Mouse (Mus musculus) midbrain, embryonic 11.5 days (tissue): ENCODE results near the gene Stab2. TPM values are rescaled to one million over a fixed set of nuclear protein-coding genes. Genes with fewer than 3 reads are reported as not detected.

Source experiments
- ATAC-seq: fragments of 200-750 bp; cut with Nextera tagmentation; 2 replicates; pipeline ENCODE4 v1.8.0; 2017; ENCODE audit warnings: moderate TSS enrichment, moderate library complexity; ENCODE audit not compliant: low FRiP score
- DNase-seq: peaks from one replicate; pipeline ENCODE4 v3.0.0; 2015; ENCODE audit warnings: low spot score; ENCODE audit errors: missing footprints
- H3K27ac ChIP-seq: fragments of 300-500 bp; sonication (generic); 2 replicates; pipeline ENCODE4 v1.5.1; 2014; ENCODE audit warnings: low read depth, low read length
- H3K27me3 ChIP-seq: fragments of 300-500 bp; sonication (generic); 2 replicates; pipeline ENCODE4 v1.6.1; 2014; ENCODE audit warnings: mild to moderate bottlenecking, low read length, moderate library complexity, mixed read lengths; ENCODE audit not compliant: control insufficient read depth, insufficient read depth
- H3K36me3 ChIP-seq: fragments of 300-500 bp; sonication (generic); 2 replicates; pipeline ENCODE4 v1.6.1; 2014; ENCODE audit warnings: mild to moderate bottlenecking, low read length, moderate library complexity, mixed read lengths; ENCODE audit not compliant: control insufficient read depth, insufficient read depth
- H3K4me1 ChIP-seq: fragments of 300-500 bp; sonication (generic); 2 replicates; pipeline ENCODE4 v1.6.1; 2014; ENCODE audit warnings: low read length; ENCODE audit not compliant: control insufficient read depth, insufficient read depth
- H3K4me2 ChIP-seq: fragments of 300-500 bp; sonication (generic); 2 replicates; pipeline ENCODE4 v1.6.1; 2014; ENCODE audit warnings: mild to moderate bottlenecking, moderate library complexity
- H3K4me3 ChIP-seq: fragments of 300-500 bp; sonication (generic); 2 replicates; pipeline ENCODE4 v1.5.1; 2014; ENCODE audit warnings: low read depth, low read length
- H3K9ac ChIP-seq: fragments of 300-500 bp; sonication (generic); 2 replicates; pipeline ENCODE4 v1.6.1; 2014; ENCODE audit warnings: low read length
- H3K9me3 ChIP-seq: fragments of 300-500 bp; sonication (generic); 2 replicates; pipeline ENCODE4 v1.6.1; 2016; ENCODE audit warnings: low read length; ENCODE audit not compliant: control insufficient read depth
- WGBS: fragments of 180-500 bp; shearing (Covaris S2); extraction: QIAGEN DNeasy Blood & Tissue Kit; methylation state at CpG from one replicate; pipeline ENCODE4 v1.1.7; 2014; 5-methylcytosine and 5-hydroxymethylcytosine counted together
- polyA plus RNA-seq: library from polyadenylated mRNA; unstranded; fragments of >200 nt; fragmentation: Nextera tagmentation; extraction: Ambion mirVana; gene quantifications from 2 replicates; pipeline ENCODE4 v1.2.1, GENCODE M21; 2014

Gene Stab2
- polyA plus RNA-seq, 1 experiment from 2014 or later = 0.25 TPM

DNA sequence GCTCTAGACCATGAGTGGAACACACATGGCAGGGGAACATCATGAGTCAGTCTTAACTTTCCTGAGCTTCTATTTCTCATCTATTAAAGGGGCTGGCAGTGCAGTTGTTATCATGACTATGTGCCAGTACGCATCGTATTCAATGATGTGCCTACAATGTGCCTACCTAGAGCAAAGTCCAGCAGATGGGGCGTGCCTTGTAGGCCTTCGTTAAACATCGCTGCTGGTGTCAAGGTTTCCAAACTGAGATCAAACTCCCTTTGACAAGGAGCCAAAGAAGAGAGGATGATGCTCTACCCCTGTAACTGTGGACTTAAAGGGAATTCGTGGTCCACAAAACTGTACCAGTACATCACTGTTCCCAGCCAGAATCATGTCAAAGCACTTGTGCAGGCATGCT lies 145.3 kb downstream of the Stab2 start:
- Histone ChIP-seq H3K27me3 (no peaks in the 10 kb centered on the region), H3K4me1 (no peaks in the 10 kb centered on the region), H3K4me2 (no peak overlapping the region), H3K9ac (no peak overlapping the region), H3K27ac (no peak overlapping the region), H3K36me3 (no peaks in the 10 kb centered on the region), H3K4me3 (no peak overlapping the region), H3K9me3 (no peaks in the 10 kb centered on the region)
- no peak for ATAC-seq
- 90% methylated on average over 6 of the region's 6 CpGs for WGBS
- no peak for DNase-seq

DNA sequence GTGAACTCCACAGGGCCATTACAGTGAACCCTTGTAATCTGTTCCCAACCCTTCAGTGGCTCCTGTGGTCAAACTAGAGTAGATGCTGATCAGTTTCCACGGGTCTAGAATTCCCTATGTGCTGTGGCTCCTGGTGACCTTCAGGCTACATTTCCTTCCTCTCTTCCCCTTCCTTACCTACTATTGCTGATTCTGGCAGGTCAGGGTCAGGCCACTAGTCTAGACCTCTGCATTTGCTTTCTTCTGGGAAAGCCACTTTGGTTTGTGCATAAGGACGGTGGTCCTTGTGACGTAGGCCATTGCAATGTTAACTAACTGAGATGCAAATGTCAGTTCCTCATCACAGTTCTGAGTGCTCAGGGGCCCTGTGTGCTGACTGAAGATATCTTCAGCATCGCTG lies 147.4 kb downstream of the Stab2 start:
- no peak overlapping the region for H3K4me3 ChIP-seq
- no peak overlapping the region for H3K9ac ChIP-seq
- no peak for DNase-seq
- WGBS = 72% methylated on average over 4 of the region's 4 CpGs
- H3K4me1 ChIP-seq = no peaks in the 10 kb centered on the region
- H3K9me3 ChIP-seq = no peaks in the 10 kb centered on the region
- no peak for ATAC-seq
- H3K27me3 ChIP-seq = no peaks in the 10 kb centered on the region
- H3K4me2 ChIP-seq = no peak overlapping the region
- H3K27ac ChIP-seq = no peak overlapping the region
- H3K36me3 ChIP-seq = no peaks in the 10 kb centered on the region

DNA sequence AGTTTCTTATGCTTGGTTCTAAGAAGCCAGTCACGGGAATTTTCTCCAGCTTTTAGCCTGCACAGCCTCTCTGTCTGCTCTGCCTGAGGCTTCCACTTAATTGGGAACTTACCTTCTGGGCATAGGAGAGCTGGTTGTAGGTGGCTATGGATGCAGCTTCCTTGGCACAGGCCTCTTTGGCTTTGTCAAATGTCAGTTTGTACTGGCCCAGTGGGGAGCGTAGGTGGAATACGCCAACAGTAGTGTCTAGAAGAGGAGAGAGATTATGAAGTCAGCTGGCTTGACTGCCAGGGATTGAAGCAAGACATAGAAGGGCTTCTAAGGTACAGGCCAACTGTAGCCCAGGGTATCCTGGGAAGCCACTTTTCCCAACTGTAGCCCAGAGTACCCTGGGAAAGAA lies 154.4 kb downstream of the Stab2 start:
- no peaks in the 10 kb centered on the region for H3K4me1 ChIP-seq
- WGBS = 86% methylated on average over 3 of the region's 3 CpGs
- H3K4me2 ChIP-seq = no peak overlapping the region
- no peak overlapping the region for H3K27ac ChIP-seq
- H3K4me3 ChIP-seq = no peak overlapping the region
- H3K9me3 ChIP-seq = no peaks in the 10 kb centered on the region
- ATAC-seq (no peak), DNase-seq (no peak)
- no peaks in the 10 kb centered on the region for H3K27me3 ChIP-seq
- H3K9ac ChIP-seq = no peak overlapping the region
- no peaks in the 10 kb centered on the region for H3K36me3 ChIP-seq

DNA sequence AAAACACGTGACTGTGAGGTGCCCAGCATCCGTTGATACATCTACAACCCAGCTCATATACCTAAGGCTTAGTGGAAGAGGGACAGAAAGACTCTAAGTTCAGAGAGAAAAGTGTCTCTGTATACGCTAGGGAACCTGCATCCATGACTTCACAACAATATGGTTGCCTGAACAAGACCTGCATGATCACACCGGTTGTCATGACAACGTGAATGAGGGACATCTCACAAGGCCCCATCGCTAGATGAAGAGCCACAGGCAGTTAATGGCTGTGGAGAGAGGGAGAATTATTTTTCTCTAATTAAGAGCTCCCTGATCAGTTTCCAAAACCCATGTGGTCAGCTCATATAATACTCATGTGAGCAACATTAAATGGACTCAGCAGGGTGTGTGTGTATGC lies 155.7 kb downstream of the Stab2 start:
- H3K4me1 ChIP-seq = no peaks in the 10 kb centered on the region
- no peaks in the 10 kb centered on the region for H3K9me3 ChIP-seq
- H3K36me3 ChIP-seq = no peaks in the 10 kb centered on the region
- ATAC-seq = no peak
- no peak overlapping the region for H3K4me3 ChIP-seq
- H3K9ac ChIP-seq = no peak overlapping the region
- no peak overlapping the region for H3K27ac ChIP-seq
- WGBS = 84% methylated on average over 6 of the region's 6 CpGs
- no peaks in the 10 kb centered on the region for H3K27me3 ChIP-seq
- no peak overlapping the region for H3K4me2 ChIP-seq
- DNase-seq = no peak

DNA sequence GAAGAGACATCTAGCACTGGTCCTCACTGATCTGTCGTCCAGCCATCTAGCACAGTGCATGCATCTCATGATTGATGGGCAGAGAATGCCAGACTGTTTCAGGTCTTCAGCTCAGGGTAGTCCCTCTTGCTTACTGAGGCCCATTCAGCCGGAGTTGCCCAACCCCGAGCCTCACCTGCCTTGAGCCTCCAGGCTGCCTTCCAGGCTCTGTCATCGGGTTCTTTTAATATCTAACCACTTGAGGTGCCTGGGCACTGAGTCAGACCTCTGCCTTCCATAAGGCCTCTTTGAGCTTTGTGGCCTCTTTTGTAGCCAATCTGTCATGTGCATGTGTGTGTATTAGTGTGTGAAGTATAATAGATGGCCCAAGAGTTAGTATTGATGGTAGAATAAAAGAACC lies 158.3 kb downstream of the Stab2 start:
- H3K9ac ChIP-seq = no peak overlapping the region
- 89% methylated on average over 4 of the region's 4 CpGs for WGBS
- H3K4me3 ChIP-seq = no peak overlapping the region
- no peaks in the 10 kb centered on the region for H3K9me3 ChIP-seq
- H3K36me3 ChIP-seq = no peaks in the 10 kb centered on the region
- no peak overlapping the region for H3K27ac ChIP-seq
- no peaks in the 10 kb centered on the region for H3K4me1 ChIP-seq
- H3K4me2 ChIP-seq = no peak overlapping the region
- ATAC-seq (no peak), DNase-seq (no peak)
- no peaks in the 10 kb centered on the region for H3K27me3 ChIP-seq

DNA sequence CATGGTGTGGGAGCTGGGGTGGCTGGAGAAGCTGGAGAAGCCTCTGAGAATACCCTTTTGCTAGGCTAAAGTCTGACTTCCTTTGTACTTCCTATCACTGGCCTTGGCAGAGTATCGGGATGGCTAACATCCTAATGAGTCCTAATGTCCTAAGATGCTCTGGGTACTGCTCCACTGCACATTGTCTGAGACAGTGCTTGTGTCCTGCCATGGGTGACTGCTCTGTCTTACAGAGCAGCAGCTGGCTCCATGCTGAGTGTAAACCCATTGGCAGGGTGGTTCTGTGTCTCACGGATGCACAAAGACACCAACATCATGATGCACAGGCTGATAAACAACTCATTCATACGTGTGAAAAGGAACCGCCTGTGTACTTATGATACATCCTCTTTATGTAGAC lies 158.7 kb downstream of the Stab2 start:
- ATAC-seq (no peak), DNase-seq (no peak)
- no peaks in the 10 kb centered on the region for H3K9me3 ChIP-seq
- WGBS = 80% methylated on average over 4 of the region's 4 CpGs
- no peak overlapping the region for H3K4me2 ChIP-seq
- no peak overlapping the region for H3K27ac ChIP-seq
- no peaks in the 10 kb centered on the region for H3K36me3 ChIP-seq
- H3K4me1 ChIP-seq = no peaks in the 10 kb centered on the region
- H3K27me3 ChIP-seq = no peaks in the 10 kb centered on the region
- H3K9ac ChIP-seq = no peak overlapping the region
- H3K4me3 ChIP-seq = no peak overlapping the region

DNA sequence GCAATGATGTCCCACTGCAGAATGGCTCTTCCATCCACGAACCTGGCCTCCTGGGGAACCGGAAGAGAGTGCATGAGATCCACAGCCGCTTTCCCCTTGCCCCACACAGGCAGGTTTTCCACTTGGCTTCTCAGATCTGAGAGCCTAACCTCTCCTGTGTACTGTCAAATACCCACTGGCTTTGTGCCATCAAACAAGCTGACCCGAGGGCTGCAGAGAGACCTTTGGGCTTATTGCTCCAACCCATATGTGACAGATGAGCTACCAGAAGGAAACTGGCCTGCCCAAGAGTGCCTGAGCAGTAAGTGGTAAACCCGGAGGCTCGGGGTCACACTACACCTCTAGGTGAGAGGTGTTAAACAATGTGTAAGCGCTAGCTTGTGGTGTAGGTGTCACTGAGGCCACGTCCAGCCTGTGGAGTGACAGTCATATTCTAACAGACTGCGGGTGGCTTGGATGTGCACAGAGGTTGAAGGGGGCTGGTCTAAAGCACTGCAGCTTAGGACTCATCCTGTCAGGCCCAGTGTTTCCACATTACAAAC lies 160.8 kb downstream of the Stab2 start:
- H3K4me2 ChIP-seq = no peak overlapping the region
- no peaks in the 10 kb centered on the region for H3K36me3 ChIP-seq
- H3K9ac ChIP-seq = no peak overlapping the region
- no peaks in the 10 kb centered on the region for H3K4me1 ChIP-seq
- H3K4me3 ChIP-seq = no peak overlapping the region
- H3K27me3 ChIP-seq = no peaks in the 10 kb centered on the region
- H3K27ac ChIP-seq = no peak overlapping the region
- ATAC-seq (no peak), DNase-seq (no peak)
- no peaks in the 10 kb centered on the region for H3K9me3 ChIP-seq
- WGBS = 86% methylated on average over 9 of the region's 9 CpGs

DNA sequence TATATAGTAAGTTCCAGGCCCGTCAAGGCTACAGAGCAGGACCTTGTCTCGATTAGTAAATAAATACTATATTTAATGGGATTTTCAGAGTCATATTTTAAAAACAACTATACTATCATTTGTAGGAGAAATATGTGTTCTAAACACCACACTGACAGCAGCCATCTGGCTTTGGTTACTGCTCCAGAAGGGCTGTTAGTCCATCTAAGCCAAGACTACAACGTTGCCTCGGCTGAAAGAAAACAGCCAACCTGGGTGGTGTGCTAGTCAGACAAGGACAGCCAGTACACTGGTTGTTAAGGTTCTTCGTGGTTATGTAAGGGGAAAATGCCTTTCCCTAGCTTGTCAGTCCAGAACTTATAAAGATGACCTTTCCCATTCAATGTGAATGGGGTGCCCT lies 165.2 kb downstream of the Stab2 start:
- WGBS = 94% methylated on average over 5 of the region's 5 CpGs
- DNase-seq (no peak), ATAC-seq (no peak)
- Histone ChIP-seq H3K9me3 (no peaks in the 10 kb centered on the region), H3K27ac (no peak overlapping the region), H3K27me3 (no peaks in the 10 kb centered on the region), H3K4me2 (no peak overlapping the region), H3K36me3 (no peaks in the 10 kb centered on the region), H3K9ac (no peak overlapping the region), H3K4me1 (no peaks in the 10 kb centered on the region), H3K4me3 (no peak overlapping the region)

DNA sequence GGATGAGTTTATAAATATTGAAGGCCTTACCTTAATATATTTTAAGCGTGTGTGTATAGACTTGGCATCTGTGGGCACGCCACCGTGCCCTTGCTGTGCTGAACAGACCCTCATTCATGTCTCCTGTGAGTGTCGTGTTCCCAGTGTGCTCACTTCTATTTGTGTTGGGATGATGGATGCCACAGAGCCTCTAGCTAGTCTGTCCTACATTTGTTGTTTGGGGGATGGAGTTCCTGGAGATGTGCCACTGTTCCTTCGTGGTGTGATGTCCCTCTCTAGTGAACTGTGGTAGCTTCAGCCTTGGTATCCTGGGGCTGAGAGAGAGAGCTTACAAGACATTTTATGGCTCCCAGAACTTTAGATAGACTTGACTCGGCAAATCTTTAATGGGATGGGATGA lies 169.0 kb downstream of the Stab2 start:
- Histone ChIP-seq H3K27ac (no peak overlapping the region), H3K4me3 (no peak overlapping the region), H3K9me3 (no peaks in the 10 kb centered on the region), H3K4me1 (no peaks in the 10 kb centered on the region), H3K27me3 (no peaks in the 10 kb centered on the region), H3K4me2 (no peak overlapping the region), H3K9ac (no peak overlapping the region), H3K36me3 (no peaks in the 10 kb centered on the region)
- ATAC-seq (no peak), DNase-seq (no peak)
- WGBS = 88% methylated on average over 6 of the region's 6 CpGs

DNA sequence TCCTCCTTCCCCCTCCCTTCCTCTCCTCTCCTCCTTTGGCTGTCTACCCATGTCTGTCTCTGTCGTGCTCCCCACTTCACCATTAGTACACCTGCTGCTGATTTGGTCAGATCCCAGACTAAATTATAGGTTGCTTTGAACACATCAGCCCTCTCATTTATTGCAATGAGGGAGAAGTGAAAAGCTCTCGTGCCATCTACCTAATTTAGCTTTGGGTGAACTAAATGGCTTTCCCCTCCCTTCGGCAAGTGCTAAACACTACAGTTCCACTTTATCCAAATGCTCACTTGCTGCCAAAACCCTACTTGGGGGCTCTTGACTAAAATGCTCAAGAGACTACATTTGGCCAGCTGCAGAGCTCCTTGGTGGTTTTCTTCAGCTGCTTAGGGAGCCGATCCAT lies 171.0 kb downstream of the Stab2 start:
- no peaks in the 10 kb centered on the region for H3K36me3 ChIP-seq
- DNase-seq (no peak), ATAC-seq (no peak)
- WGBS = 76% methylated on average over 4 of the region's 4 CpGs
- H3K4me2 ChIP-seq = no peak overlapping the region
- no peak overlapping the region for H3K27ac ChIP-seq
- no peaks in the 10 kb centered on the region for H3K27me3 ChIP-seq
- no peak overlapping the region for H3K9ac ChIP-seq
- H3K9me3 ChIP-seq = no peaks in the 10 kb centered on the region
- H3K4me3 ChIP-seq = no peak overlapping the region
- H3K4me1 ChIP-seq = no peaks in the 10 kb centered on the region
